Mouse (Mus musculus) hindbrain, embryonic 11.5 days (tissue): ENCODE results near the gene Pigu. TPM values are rescaled to one million over a fixed set of nuclear protein-coding genes. Genes with fewer than 3 reads are reported as not detected.

ENCODE experiments used
- ATAC-seq: fragments of 200-750 bp; cut with Nextera tagmentation; 2 replicates; pipeline ENCODE4 v1.8.0; 2017; ENCODE audit warnings: mild to moderate bottlenecking, moderate TSS enrichment, moderate library complexity; ENCODE audit not compliant: low FRiP score
- DNase-seq: peaks from one replicate; pipeline ENCODE4 v3.0.0-alpha.2; 2015; ENCODE audit warnings: low spot score
- H3K27ac ChIP-seq: fragments of 300-500 bp; sonication (generic); 2 replicates; pipeline ENCODE4 v1.5.1; 2014; ENCODE audit warnings: mild to moderate bottlenecking, low read depth, low read length
- H3K27me3 ChIP-seq: fragments of 300-500 bp; sonication (generic); 2 replicates; pipeline ENCODE4 v1.6.1; 2014; ENCODE audit warnings: mild to moderate bottlenecking, low read length, moderate library complexity, mixed read lengths; ENCODE audit not compliant: control insufficient read depth, insufficient read depth
- H3K36me3 ChIP-seq: fragments of 300-500 bp; sonication (generic); 2 replicates; pipeline ENCODE4 v1.6.1; 2014; ENCODE audit warnings: mild to moderate bottlenecking, low read length, moderate library complexity, mixed read lengths; ENCODE audit not compliant: control insufficient read depth, insufficient read depth
- H3K4me1 ChIP-seq: fragments of 300-500 bp; sonication (generic); replicated peaks from 2 replicates; pipeline ENCODE4 v1.6.1; 2014; ENCODE audit warnings: low read length, mixed read lengths; ENCODE audit not compliant: control insufficient read depth, insufficient read depth
- H3K4me2 ChIP-seq: fragments of 300-500 bp; sonication (generic); replicated peaks from 2 replicates; pipeline ENCODE4 v1.6.1; 2014; ENCODE audit warnings: mild to moderate bottlenecking, low read depth, low read length
- H3K4me3 ChIP-seq: fragments of 300-500 bp; sonication (generic); 2 replicates; pipeline ENCODE4 v1.5.1; 2014; ENCODE audit warnings: low read depth, low read length
- H3K9ac ChIP-seq: fragments of 300-500 bp; sonication (generic); 2 replicates; pipeline ENCODE4 v1.6.1; 2014; ENCODE audit warnings: low read depth, low read length
- H3K9me3 ChIP-seq: fragments of 300-500 bp; sonication (generic); 2 replicates; pipeline ENCODE4 v1.6.1; 2016; ENCODE audit warnings: low read length; ENCODE audit not compliant: control insufficient read depth
- WGBS: fragments of 180-500 bp; shearing (Covaris S2); extraction: QIAGEN DNeasy Blood & Tissue Kit; methylation state at CpG from one replicate; pipeline ENCODE4 v1.1.7; 2014; 5-methylcytosine and 5-hydroxymethylcytosine counted together
- polyA plus RNA-seq: library from polyadenylated mRNA; unstranded; fragments of >200 nt; fragmentation: Nextera tagmentation; extraction: Ambion mirVana; gene quantifications from 2 replicates; pipeline ENCODE4 v1.2.1, GENCODE M21; 2014

The Pigu gene
- polyA plus RNA-seq, 1 experiment from 2014 or later: 56.8 TPM

GRCm38 (mm10) chr2:155385731-155386533 is 28.7 kb upstream of the Pigu start:
- no peak overlapping the region for H3K4me3 ChIP-seq

DNA sequence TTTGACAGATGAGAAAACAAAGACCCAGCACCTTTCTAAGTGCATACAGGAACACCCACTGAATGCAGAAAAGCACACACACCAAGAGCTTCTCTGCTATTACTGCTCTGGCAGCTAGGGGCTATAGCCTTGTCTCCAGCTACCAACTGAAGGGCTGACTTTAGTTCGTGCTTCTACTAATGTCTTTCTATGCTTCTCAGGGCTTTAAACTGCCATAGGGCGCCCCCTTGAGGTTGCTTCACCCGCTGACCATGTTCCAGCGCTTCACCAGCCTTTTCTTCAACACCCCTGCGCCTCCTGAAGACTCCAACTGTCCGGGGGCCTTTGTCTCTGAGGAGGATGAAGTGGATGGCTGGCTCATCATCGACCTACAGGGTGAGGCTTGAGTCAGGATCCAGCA is 27.9 kb upstream of the Pigu start:
- Histone ChIP-seq H3K9me3 (no peaks in the 10 kb centered on the region), H3K4me3 (no peak overlapping the region), H3K27ac (no peak overlapping the region), H3K4me1 (peaks cover 12% of the 10 kb centered on the region), H3K9ac (no peak overlapping the region), H3K27me3 (no peaks in the 10 kb centered on the region; the same call in 1 of the 2 replicates), H3K4me2 (no peak overlapping the region), H3K36me3 (0 out of 2 replicates have a peak, but pooled peaks cover 3% of the 10 kb centered on the region)
- WGBS: 23% methylated on average over 7 of the region's 7 CpGs
- ATAC-seq (no peak), DNase-seq (peak; percentile 83)

More at GRCm38 (mm10) chr2:155385731-155386533, 28.7 kb upstream of the Pigu start:
- peaks cover 10% of the 10 kb centered on the region for H3K4me1 ChIP-seq
- H3K27me3 ChIP-seq: no peaks in the 10 kb centered on the region
- H3K4me2 ChIP-seq: no peak overlapping the region
- no peak for ATAC-seq
- H3K9ac ChIP-seq: 0 out of 2 replicates have a peak overlapping the region, but pooled peaks have one; percentile 15
- DNase-seq: peak; percentile 35
- 44% methylated on average over 18 of the region's 18 CpGs for WGBS
- no peak overlapping the region for H3K27ac ChIP-seq
- H3K9me3 ChIP-seq: no peaks in the 10 kb centered on the region
- H3K36me3 ChIP-seq: 0 out of 2 replicates have a peak, but pooled peaks cover 3% of the 10 kb centered on the region

DNA sequence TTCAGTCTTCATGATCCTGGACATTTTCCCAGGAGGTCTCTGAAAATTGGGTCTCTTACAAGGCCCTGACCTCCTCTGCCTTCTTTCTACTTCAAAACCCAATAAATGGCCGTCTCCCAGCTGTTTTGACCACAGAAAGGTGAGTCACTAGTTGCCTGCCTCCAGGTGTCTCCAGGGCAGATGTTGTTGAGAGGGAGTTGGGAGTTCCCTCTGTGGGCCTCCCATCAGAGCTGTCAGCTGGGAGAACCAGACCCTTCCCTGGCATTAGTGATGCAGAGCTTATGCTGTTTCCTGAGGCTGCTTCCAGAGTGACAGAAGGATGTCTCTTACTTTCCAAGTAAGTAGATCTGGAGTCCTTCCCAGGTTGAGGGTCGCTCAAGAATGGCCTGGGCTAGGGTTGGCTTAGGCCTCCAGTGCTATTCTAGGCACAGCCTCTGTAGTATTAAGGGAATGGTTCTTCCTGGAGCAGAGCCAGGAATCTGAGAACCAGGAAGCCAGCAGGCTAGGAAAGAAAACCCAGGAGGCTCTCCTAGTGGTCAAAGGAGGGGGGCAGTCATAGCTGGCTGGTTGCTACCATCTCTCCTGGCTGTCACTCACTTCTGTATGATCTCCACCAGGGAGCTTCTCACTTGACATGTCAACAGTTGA is 25.7 kb upstream of the Pigu start:
- Histone ChIP-seq H3K4me3 (peak overlapping the region; percentile 81), H3K4me2 (peak overlapping the region; percentile 60), H3K27me3 (peaks cover 2% of the 10 kb centered on the region; the same call in 1 of the 2 replicates), H3K9me3 (no peaks in the 10 kb centered on the region), H3K9ac (peak overlapping the region; percentile 95), H3K27ac (no peak overlapping the region), H3K36me3 (no peaks in the 10 kb centered on the region), H3K4me1 (peaks cover 12% of the 10 kb centered on the region)
- ATAC-seq: no peak
- no peak for DNase-seq
- WGBS: 91% methylated on average over 2 of the region's 2 CpGs

- Histone ChIP-seq H3K27ac (peak overlapping the region; percentile 97), H3K36me3 (no peaks in the 10 kb centered on the region), H3K9ac (peak overlapping the region; percentile 95), H3K4me3 (peak overlapping the region; percentile 81), H3K27me3 (peaks cover 2% of the 10 kb centered on the region; the same call in 1 of the 2 replicates), H3K4me2 (peak overlapping the region; percentile 60), H3K4me1 (peaks cover 12% of the 10 kb centered on the region), H3K9me3 (no peaks in the 10 kb centered on the region)
- DNase-seq (no peak), ATAC-seq (peak; percentile 22; the same call in 1 of the 2 replicates)
- 24% methylated on average over 6 of the region's 6 CpGs for WGBS
Measured at GRCm38 (mm10) chr2:155382332-155382700, 25.1 kb upstream of the Pigu start.

DNA sequence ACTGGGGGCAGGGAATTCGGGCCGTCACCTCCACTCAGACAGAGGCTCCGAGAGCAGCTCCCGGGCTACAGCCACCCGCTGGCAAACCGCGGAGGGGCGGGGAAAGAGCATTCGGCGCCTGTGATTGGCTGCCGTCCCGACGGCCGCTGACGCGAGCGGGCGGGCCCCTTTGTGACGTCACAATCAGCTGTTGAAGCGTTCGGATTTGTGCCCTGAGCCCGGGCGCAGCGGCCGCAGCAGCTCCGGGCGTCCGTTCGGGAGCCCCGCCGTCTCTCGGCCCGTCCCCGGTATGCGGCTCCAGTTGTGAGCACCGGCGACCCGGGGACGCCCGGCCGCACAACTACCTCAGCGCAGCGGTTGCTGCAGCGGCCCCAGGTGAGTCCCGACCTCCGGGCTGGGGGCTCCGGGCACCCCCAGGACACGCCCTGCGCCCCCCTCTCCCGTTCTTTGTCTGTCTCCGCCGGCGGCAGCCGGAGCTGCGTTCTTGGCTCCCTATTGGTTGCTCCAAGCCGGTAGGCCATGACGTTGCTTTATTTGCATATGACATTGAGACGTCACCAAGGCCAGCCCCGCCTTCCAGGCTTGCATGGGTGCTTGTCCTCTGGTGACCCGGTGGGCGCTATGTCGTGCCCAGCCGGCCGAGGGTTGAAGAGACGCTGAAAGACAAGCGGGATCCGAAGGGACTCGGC is 24.6 kb upstream of the Pigu start:
- Histone ChIP-seq H3K27ac (peak overlapping the region; percentile 97), H3K9ac (peak overlapping the region; percentile 95), H3K4me3 (peak overlapping the region; percentile 81), H3K4me1 (peaks cover 12% of the 10 kb centered on the region), H3K4me2 (peak overlapping the region; percentile 82), H3K36me3 (no peaks in the 10 kb centered on the region), H3K27me3 (peaks cover 2% of the 10 kb centered on the region; the same call in 1 of the 2 replicates), H3K9me3 (no peaks in the 10 kb centered on the region)
- peak; percentile 94 for ATAC-seq
- peak; percentile 98 for DNase-seq
- WGBS: under 1% methylated on average over 68 of the region's 68 CpGs

DNA sequence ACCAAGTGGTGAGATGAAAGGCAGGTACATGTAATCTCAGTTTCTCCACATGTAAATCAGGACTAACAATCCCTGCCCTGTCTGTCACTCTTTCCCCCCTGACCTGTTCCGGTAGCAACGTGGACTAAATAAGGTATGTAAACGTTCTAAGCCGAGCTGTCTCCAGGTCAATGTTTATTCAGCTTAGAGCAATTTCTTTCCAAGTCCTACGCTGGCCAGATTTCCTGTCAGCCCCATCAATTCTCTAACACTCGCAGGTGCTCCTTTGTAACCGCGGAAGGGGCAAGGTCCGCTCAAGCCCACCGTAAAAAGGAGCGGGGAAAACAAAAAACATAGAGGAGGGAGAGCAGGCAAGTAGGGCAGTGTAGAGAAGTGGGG is 23.8 kb upstream of the Pigu start:
- peak; percentile 38 for DNase-seq
- H3K27ac ChIP-seq: peak overlapping the region; percentile 97
- H3K4me2 ChIP-seq: peak overlapping the region; percentile 82
- H3K27me3 ChIP-seq: peaks cover 2% of the 10 kb centered on the region; the same call in 1 of the 2 replicates
- ATAC-seq: no peak
- WGBS: 2% methylated on average over 11 of the region's 11 CpGs
- H3K9ac ChIP-seq: peak overlapping the region; percentile 95
- H3K4me3 ChIP-seq: peak overlapping the region; percentile 81
- peaks cover 9% of the 10 kb centered on the region; the same call in 1 of the 2 replicates for H3K4me1 ChIP-seq
- no peaks in the 10 kb centered on the region for H3K9me3 ChIP-seq
- no peaks in the 10 kb centered on the region for H3K36me3 ChIP-seq

GRCm38 (mm10) chr2:155380261-155381059 is 23.2 kb upstream of the Pigu start, which contains the start of gene Trp53inp2:
Trp53inp2 (plus strand) TSS chr2:155381059.
- peak within 1 kb of the TSS; percentile 97 for H3K27ac ChIP-seq
- H3K9me3 ChIP-seq: no peaks in the 10 kb centered on the region
- ATAC-seq: no peak
- 0 out of 2 replicates have a peak, but pooled peaks cover 5% of the 10 kb centered on the region for H3K4me1 ChIP-seq
- DNase-seq: no peak
- WGBS: 52% methylated on average over 8 of the region's 8 CpGs
- H3K27me3 ChIP-seq: peaks cover 2% of the 10 kb centered on the region; the same call in 1 of the 2 replicates
- peak within 1 kb of the TSS; percentile 95 for H3K9ac ChIP-seq
- peak within 1 kb of the TSS; percentile 81 for H3K4me3 ChIP-seq
- H3K4me2 ChIP-seq: peak within 1 kb of the TSS; percentile 82
- no peaks in the 10 kb centered on the region for H3K36me3 ChIP-seq

DNA sequence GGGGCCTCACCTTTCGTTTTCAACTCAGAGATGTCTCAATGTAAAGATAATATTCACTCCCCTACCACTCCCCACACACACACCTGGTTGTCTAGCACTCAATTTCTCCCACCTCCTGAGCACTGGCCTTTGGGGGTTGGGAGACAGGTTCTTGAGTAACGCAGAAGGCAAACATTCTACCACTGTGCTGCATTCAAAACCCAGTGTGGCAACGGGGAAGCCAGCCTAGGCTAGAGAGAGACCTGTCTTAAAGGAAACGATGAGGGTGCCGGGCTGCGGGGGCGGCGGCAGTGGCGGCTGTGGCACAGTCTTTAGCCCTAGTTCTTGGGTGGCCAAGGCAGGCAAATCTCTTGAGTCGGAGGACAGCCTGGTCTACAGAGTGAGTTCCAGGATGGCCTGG is 19.0 kb upstream of the Pigu start:
- Histone ChIP-seq H3K4me1 (0 out of 2 replicates have a peak, but pooled peaks cover 2% of the 10 kb centered on the region), H3K36me3 (no peaks in the 10 kb centered on the region), H3K4me2 (no peak overlapping the region), H3K27me3 (peaks cover 2% of the 10 kb centered on the region; the same call in 1 of the 2 replicates), H3K4me3 (no peak overlapping the region), H3K27ac (no peak overlapping the region), H3K9me3 (no peaks in the 10 kb centered on the region), H3K9ac (no peak overlapping the region)
- no peak for ATAC-seq
- no peak for DNase-seq
- WGBS: 76% methylated on average over 10 of the region's 10 CpGs
